Mouse (Mus musculus) embryo, embryonic 11 days (tissue): Measurements from ENCODE around the gene Tns1.
A peak's percentile ranks its signal among the peaks of the same experiment; 100 is the strongest.
"Not testable (repeated sequence)": the region's sequence is repeated elsewhere in the genome, so short reads cannot be mapped to it uniquely, and the experiment has no call there.

Source experiments
- DNase-seq: peaks from one replicate; pipeline ENCODE4 v3.0.0-alpha.2; 2015

Gene Tns1

GRCm38 (mm10) chr1:73905111-73905810 is 219.0 kb downstream of the Tns1 start:
- no peak for DNase-seq

GRCm38 (mm10) chr1:73904641-73905040 is 219.6 kb downstream of the Tns1 start:
- DNase-seq: no peak

- no peak for DNase-seq
Observed at GRCm38 (mm10) chr1:73903035-73903434, 221.2 kb downstream of the Tns1 start.

GRCm38 (mm10) chr1:73902171-73902991 is 221.9 kb downstream of the Tns1 start:
- DNase-seq: peak; percentile 83

GRCm38 (mm10) chr1:73901496-73901899 is 222.8 kb downstream of the Tns1 start:
- DNase-seq: peak; percentile 69

- not testable (repeated sequence) for DNase-seq
Observed at GRCm38 (mm10) chr1:73895451-73895850, 228.8 kb downstream of the Tns1 start.

GRCm38 (mm10) chr1:73880731-73881130 is 243.5 kb downstream of the Tns1 start:
- DNase-seq: no peak

GRCm38 (mm10) chr1:73875676-73876218 is 248.5 kb downstream of the Tns1 start:
- no peak for DNase-seq

- DNase-seq: peak; percentile 28
Observed at GRCm38 (mm10) chr1:73864314-73864713, 259.9 kb downstream of the Tns1 start.

- no peak for DNase-seq
Observed at GRCm38 (mm10) chr1:73863074-73863431, 261.2 kb downstream of the Tns1 start.

- peak; percentile 88 for DNase-seq
Observed at GRCm38 (mm10) chr1:73862323-73863073, 261.8 kb downstream of the Tns1 start.

GRCm38 (mm10) chr1:73860421-73860820 is 263.8 kb downstream of the Tns1 start:
- DNase-seq: no peak
